ENCODE assay signal across 12 mouse cellular contexts in genomic region chr4:76006717-76007116, GRCm38 (mm10).
A peak's percentile ranks its signal among the peaks of the same experiment; 100 is the strongest.
DNase-seq lines count a peak whose midpoint lies in the region; ATAC-seq lines count a peak whose summit lies in the region.
"Had no signal": no experiment of that assay in that cellular context is flagged by ENCODE, and none has a peak within 500 bp of the region (broad histone marks: within the 10 kb centered on the region; RNA-seq: fewer than 3 reads in every experiment).

No protein-coding gene starts in this region.

- no peaks in the 10 kb centered on the region for H3K27me3 ChIP-seq in forebrain, embryonic 12.5 days
- no peaks in the 10 kb centered on the region for H3K27me3 ChIP-seq in forebrain, embryonic 11.5 days (ENCODE audit: control insufficient read depth, insufficient read depth, low read length)
- no peaks in the 10 kb centered on the region for H3K27me3 ChIP-seq in hindbrain, embryonic 11.5 days (ENCODE audit: control insufficient read depth, insufficient read depth, low read length)
- no peaks in the 10 kb centered on the region for H3K27me3 ChIP-seq in hindbrain, embryonic 10.5 days (ENCODE audit: insufficient read depth, poor library complexity, severe bottlenecking)
- H3K27me3 ChIP-seq in hindbrain, embryonic 14.5 days (ENCODE audit: control insufficient read depth, insufficient read depth, low read length): no peaks in the 10 kb centered on the region
- H3K27me3 ChIP-seq: embryonic facial prominence, embryonic 15.5 days; stomach, embryonic 15.5 days had no signal

- H3K9me3 ChIP-seq in forebrain, embryonic 12.5 days: no peaks in the 10 kb centered on the region
- no peaks in the 10 kb centered on the region for H3K9me3 ChIP-seq in forebrain, embryonic 11.5 days (ENCODE audit: control insufficient read depth, low read length)
- H3K9me3 ChIP-seq in hindbrain, embryonic 11.5 days (ENCODE audit: control insufficient read depth, low read length): no peaks in the 10 kb centered on the region
- no peaks in the 10 kb centered on the region for H3K9me3 ChIP-seq in hindbrain, embryonic 10.5 days
- no peaks in the 10 kb centered on the region for H3K9me3 ChIP-seq in hindbrain, embryonic 14.5 days (ENCODE audit: control insufficient read depth, low read length)
- H3K9me3 ChIP-seq: embryonic facial prominence, embryonic 15.5 days; stomach, embryonic 15.5 days had no signal

- no peak overlapping the region for H3K9ac ChIP-seq in forebrain, embryonic 12.5 days
- H3K9ac ChIP-seq in forebrain, embryonic 11.5 days (ENCODE audit: low read length): no peak overlapping the region
- H3K9ac ChIP-seq in hindbrain, embryonic 11.5 days (ENCODE audit: low read depth, low read length): no peak overlapping the region
- H3K9ac ChIP-seq in hindbrain, embryonic 14.5 days: no peak overlapping the region
- H3K9ac ChIP-seq: embryonic facial prominence, embryonic 15.5 days; stomach, embryonic 15.5 days had no signal

- no peaks in the 10 kb centered on the region for H3K36me3 ChIP-seq in forebrain, embryonic 12.5 days (replicated peaks)
- no peaks in the 10 kb centered on the region for H3K36me3 ChIP-seq in forebrain, embryonic 11.5 days (ENCODE audit: control insufficient read depth, insufficient read depth, low read length)
- no peaks in the 10 kb centered on the region for H3K36me3 ChIP-seq in hindbrain, embryonic 11.5 days (ENCODE audit: control insufficient read depth, insufficient read depth, low read length)
- H3K36me3 ChIP-seq in hindbrain, embryonic 10.5 days: no peaks in the 10 kb centered on the region
- 0 out of 2 replicates have a peak, but pooled peaks cover 5% of the 10 kb centered on the region for H3K36me3 ChIP-seq in hindbrain, embryonic 14.5 days (replicated peaks; ENCODE audit: control insufficient read depth, insufficient read depth)
- H3K36me3 ChIP-seq: embryonic facial prominence, embryonic 15.5 days; stomach, embryonic 15.5 days had no signal

- 37% methylated on average over 3 of the region's 3 CpGs for WGBS in forebrain, embryonic 12.5 days
- 49% methylated on average over 3 of the region's 3 CpGs for WGBS in forebrain, embryonic 11.5 days
- WGBS in hindbrain, embryonic 11.5 days: 55% methylated on average over 3 of the region's 3 CpGs
- WGBS in hindbrain, embryonic 10.5 days: 41% methylated on average over 3 of the region's 3 CpGs
- WGBS in hindbrain, embryonic 14.5 days: 33% methylated on average over 3 of the region's 3 CpGs

- no peak overlapping the region for H3K27ac ChIP-seq in forebrain, embryonic 12.5 days
- no peak overlapping the region for H3K27ac ChIP-seq in forebrain, embryonic 11.5 days (ENCODE audit: low read depth, low read length)
- H3K27ac ChIP-seq in hindbrain, embryonic 11.5 days (ENCODE audit: low read depth, low read length): no peak overlapping the region; the same call in 1 of the 2 replicates
- no peak overlapping the region for H3K27ac ChIP-seq in hindbrain, embryonic 10.5 days
- peak overlapping the region; percentile 35; the same call in 1 of the 2 replicates for H3K27ac ChIP-seq in hindbrain, embryonic 14.5 days
- H3K27ac ChIP-seq: stomach, embryonic 15.5 days had no signal

- peaks cover 6% of the 10 kb centered on the region; the same call in 1 of the 2 replicates for H3K4me1 ChIP-seq in forebrain, embryonic 12.5 days
- no peaks in the 10 kb centered on the region for H3K4me1 ChIP-seq in forebrain, embryonic 11.5 days (replicated peaks; ENCODE audit: control insufficient read depth, insufficient read depth, low read length)
- no peaks in the 10 kb centered on the region for H3K4me1 ChIP-seq in hindbrain, embryonic 11.5 days (replicated peaks; ENCODE audit: control insufficient read depth, insufficient read depth, low read length)
- H3K4me1 ChIP-seq in hindbrain, embryonic 10.5 days (replicated peaks): 0 out of 2 replicates have a peak, but pooled peaks cover 5% of the 10 kb centered on the region
- H3K4me1 ChIP-seq in hindbrain, embryonic 14.5 days (replicated peaks; ENCODE audit: control insufficient read depth, insufficient read depth, low read length): no peaks in the 10 kb centered on the region
- H3K4me1 ChIP-seq: stomach, embryonic 15.5 days had no signal

- H3K4me2 ChIP-seq in forebrain, embryonic 12.5 days: no peak overlapping the region
- no peak overlapping the region for H3K4me2 ChIP-seq in forebrain, embryonic 11.5 days (ENCODE audit: low read depth, low read length, severe bottlenecking)
- H3K4me2 ChIP-seq in hindbrain, embryonic 11.5 days (replicated peaks; ENCODE audit: low read depth, low read length): no peak overlapping the region
- no peak overlapping the region for H3K4me2 ChIP-seq in hindbrain, embryonic 14.5 days (replicated peaks)
- H3K4me2 ChIP-seq: embryonic facial prominence, embryonic 15.5 days; stomach, embryonic 15.5 days had no signal

- no peak overlapping the region for H3K4me3 ChIP-seq in forebrain, embryonic 12.5 days (replicated peaks)
- no peak overlapping the region for H3K4me3 ChIP-seq in forebrain, embryonic 11.5 days (ENCODE audit: low read depth, low read length)
- H3K4me3 ChIP-seq in hindbrain, embryonic 11.5 days (ENCODE audit: low read depth, low read length): no peak overlapping the region
- H3K4me3 ChIP-seq in hindbrain, embryonic 10.5 days: no peak overlapping the region
- no peak overlapping the region for H3K4me3 ChIP-seq in hindbrain, embryonic 14.5 days (replicated peaks; ENCODE audit: low read length)
- H3K4me3 ChIP-seq: embryonic facial prominence, embryonic 15.5 days; stomach, embryonic 15.5 days had no signal

- ATAC-seq in forebrain, embryonic 12.5 days (ENCODE audit: low FRiP score): peak; percentile 42; the same call in 1 of the 2 replicates
- no peak for ATAC-seq in forebrain, embryonic 11.5 days (replicated peaks; ENCODE audit: low FRiP score)
- peak; percentile 68 for ATAC-seq in hindbrain, embryonic 11.5 days (ENCODE audit: low FRiP score)
- ATAC-seq in hindbrain, embryonic 14.5 days (ENCODE audit: low FRiP score): no peak

- DNase-seq in forebrain, embryonic 11.5 days (ENCODE audit: low spot score): no peak
- DNase-seq in hindbrain, embryonic 11.5 days (ENCODE audit: low spot score): peak; percentile 27
- DNase-seq in hindbrain, embryonic 10.5 days (ENCODE audit: low spot score): no peak
- DNase-seq in brain, adult 2 months (ENCODE audit: low read depth, low spot score): peak; percentile 52
- DNase-seq in hindbrain, embryonic 14.5 days (ENCODE audit: low spot score): no peak
- DNase-seq in thymus, postnatal 25 days: no peak
- no peak for DNase-seq in cerebellum, adult 9-10 months
- DNase-seq: cerebellum, adult 11-12 months; thymus, postnatal 14 days had no signal

Comparison
In these comparisons a context has a peak if more than half of its experiments do, and no peak if none do; other contexts are left out.
1. ATAC-seq: peak in forebrain, embryonic 12.5 days (single experiment) and hindbrain, embryonic 11.5 days (single experiment); none in forebrain, embryonic 11.5 days (single experiment) and hindbrain, embryonic 14.5 days (single experiment).
2. DNase-seq: peak in hindbrain, embryonic 11.5 days (single experiment) and brain, adult 2 months (single experiment); none in forebrain, embryonic 11.5 days (single experiment), hindbrain, embryonic 10.5 days (single experiment), hindbrain, embryonic 14.5 days (single experiment), thymus, postnatal 25 days (single experiment) and cerebellum, adult 9-10 months (single experiment).